Mouse (Mus musculus): ENCODE measurements at regions not wholly inside any gene's neighbourhood (a gene's known extent, or its start where the extent isn't known, plus 50 kb on each side); places are given as distances from the start of the nearest gene placed in this dataset.

- DNase-seq (ENCODE audit: low spot score), result no peak
- H3K4me2 ChIP-seq (ENCODE audit: low read length), result no peak overlapping the region
- no peak for ATAC-seq (replicated peaks; ENCODE audit: low FRiP score, low TSS enrichment, low read depth)
- no peaks in the 10 kb centered on the region for H3K36me3 ChIP-seq (ENCODE audit: control insufficient read depth, insufficient read depth, low read length)
- H3K27ac ChIP-seq (ENCODE audit: low read depth), result no peak overlapping the region
- 56% methylated on average over 3 of the region's 3 CpGs for WGBS
- no peak overlapping the region for H3K9ac ChIP-seq (ENCODE audit: low read length)
- no peak overlapping the region for H3K4me3 ChIP-seq (ENCODE audit: low read depth, low read length)
- no peaks in the 10 kb centered on the region for H3K4me1 ChIP-seq (replicated peaks; ENCODE audit: control insufficient read depth, insufficient read depth, low read length)
- H3K27me3 ChIP-seq (replicated peaks; ENCODE audit: control insufficient read depth, insufficient read depth, low read length), result no peaks in the 10 kb centered on the region
- H3K9me3 ChIP-seq (ENCODE audit: control insufficient read depth, low read length), result no peaks in the 10 kb centered on the region
Observed at GRCm38 (mm10) chr7:75923951-75924467, 75.9 kb downstream of the Klhl25 start.

- H3K36me3 ChIP-seq (ENCODE audit: control insufficient read depth, insufficient read depth, low read length), result no peaks in the 10 kb centered on the region
- no peak overlapping the region for H3K27ac ChIP-seq (ENCODE audit: low read depth)
- H3K4me2 ChIP-seq (ENCODE audit: low read length), result no peak overlapping the region
- H3K27me3 ChIP-seq (replicated peaks; ENCODE audit: control insufficient read depth, insufficient read depth, low read length), result no peaks in the 10 kb centered on the region
- 19% methylated on average over 4 of the region's 4 CpGs for WGBS
- no peak overlapping the region for H3K4me3 ChIP-seq (ENCODE audit: low read depth, low read length)
- DNase-seq (ENCODE audit: low spot score), result no peak
- no peaks in the 10 kb centered on the region for H3K9me3 ChIP-seq (ENCODE audit: control insufficient read depth, low read length)
- H3K4me1 ChIP-seq (replicated peaks; ENCODE audit: control insufficient read depth, insufficient read depth, low read length), result no peaks in the 10 kb centered on the region
- no peak overlapping the region for H3K9ac ChIP-seq (ENCODE audit: low read length)
- no peak for ATAC-seq (replicated peaks; ENCODE audit: low FRiP score, low TSS enrichment, low read depth)
Observed at GRCm38 (mm10) chr7:75927537-75927936, 79.4 kb downstream of the Klhl25 start.

GRCm38 (mm10) chr7:75943844-75944243 lies 95.7 kb downstream of the Klhl25 start:
- WGBS, result 76% methylated on average over 3 of the region's 3 CpGs
- Histone ChIP-seq H3K9me3 (ENCODE audit: control insufficient read depth, low read length) (no peaks in the 10 kb centered on the region), H3K4me3 (ENCODE audit: low read depth, low read length) (no peak overlapping the region), H3K4me1 (replicated peaks; ENCODE audit: control insufficient read depth, insufficient read depth, low read length) (no peaks in the 10 kb centered on the region), H3K36me3 (ENCODE audit: control insufficient read depth, insufficient read depth, low read length) (no peaks in the 10 kb centered on the region), H3K27me3 (replicated peaks; ENCODE audit: control insufficient read depth, insufficient read depth, low read length) (no peaks in the 10 kb centered on the region), H3K27ac (ENCODE audit: low read depth) (no peak overlapping the region), H3K9ac (ENCODE audit: low read length) (no peak overlapping the region), H3K4me2 (ENCODE audit: low read length) (no peak overlapping the region)
- DNase-seq (ENCODE audit: low spot score) (no peak), ATAC-seq (replicated peaks; ENCODE audit: low FRiP score, low TSS enrichment, low read depth) (no peak)

- ATAC-seq (replicated peaks; ENCODE audit: low FRiP score, low TSS enrichment, low read depth), result no peak
- 74% methylated on average over 9 of the region's 9 CpGs for WGBS
- no peak overlapping the region for H3K4me2 ChIP-seq (ENCODE audit: low read length)
Observed at GRCm38 (mm10) chr7:75955671-75956070, 107.6 kb downstream of the Klhl25 start.

GRCm38 (mm10) chr7:75957366-75957765 lies 109.3 kb downstream of the Klhl25 start:
- H3K9ac ChIP-seq (ENCODE audit: low read length), result no peak overlapping the region
- ATAC-seq (replicated peaks; ENCODE audit: low FRiP score, low TSS enrichment, low read depth) (no peak), DNase-seq (ENCODE audit: low spot score) (no peak)

More at GRCm38 (mm10) chr7:75955671-75956070, 107.6 kb downstream of the Klhl25 start:
- no peak overlapping the region for H3K27ac ChIP-seq (ENCODE audit: low read depth)
- H3K36me3 ChIP-seq (ENCODE audit: control insufficient read depth, insufficient read depth, low read length), result no peaks in the 10 kb centered on the region
- H3K9me3 ChIP-seq (ENCODE audit: control insufficient read depth, low read length), result no peaks in the 10 kb centered on the region
- H3K4me1 ChIP-seq (replicated peaks; ENCODE audit: control insufficient read depth, insufficient read depth, low read length), result no peaks in the 10 kb centered on the region
- H3K27me3 ChIP-seq (replicated peaks; ENCODE audit: control insufficient read depth, insufficient read depth, low read length), result no peaks in the 10 kb centered on the region
- no peak overlapping the region for H3K9ac ChIP-seq (ENCODE audit: low read length)
- no peak overlapping the region for H3K4me3 ChIP-seq (ENCODE audit: low read depth, low read length)
- no peak for DNase-seq (ENCODE audit: low spot score)

GRCm38 (mm10) chr7:75959903-75960620 lies 112.0 kb downstream of the Klhl25 start:
- 86% methylated on average over 14 of the region's 14 CpGs for WGBS
- no peak for ATAC-seq (replicated peaks; ENCODE audit: low FRiP score, low TSS enrichment, low read depth)
- no peak for DNase-seq (ENCODE audit: low spot score)
- H3K27ac ChIP-seq (ENCODE audit: low read depth), result no peak overlapping the region
- H3K36me3 ChIP-seq (ENCODE audit: control insufficient read depth, insufficient read depth, low read length), result no peaks in the 10 kb centered on the region
- no peak overlapping the region for H3K4me2 ChIP-seq (ENCODE audit: low read length)
- no peaks in the 10 kb centered on the region for H3K9me3 ChIP-seq (ENCODE audit: control insufficient read depth, low read length)
- no peak overlapping the region for H3K9ac ChIP-seq (ENCODE audit: low read length)
- H3K4me1 ChIP-seq (replicated peaks; ENCODE audit: control insufficient read depth, insufficient read depth, low read length), result no peaks in the 10 kb centered on the region
- H3K4me3 ChIP-seq (ENCODE audit: low read depth, low read length), result no peak overlapping the region
- H3K27me3 ChIP-seq (replicated peaks; ENCODE audit: control insufficient read depth, insufficient read depth, low read length), result no peaks in the 10 kb centered on the region

More at GRCm38 (mm10) chr7:75957366-75957765, 109.3 kb downstream of the Klhl25 start:
- Histone ChIP-seq H3K9me3 (ENCODE audit: control insufficient read depth, low read length) (no peaks in the 10 kb centered on the region), H3K27ac (ENCODE audit: low read depth) (no peak overlapping the region), H3K4me3 (ENCODE audit: low read depth, low read length) (no peak overlapping the region), H3K4me2 (ENCODE audit: low read length) (no peak overlapping the region), H3K27me3 (replicated peaks; ENCODE audit: control insufficient read depth, insufficient read depth, low read length) (no peaks in the 10 kb centered on the region), H3K4me1 (replicated peaks; ENCODE audit: control insufficient read depth, insufficient read depth, low read length) (no peaks in the 10 kb centered on the region), H3K36me3 (ENCODE audit: control insufficient read depth, insufficient read depth, low read length) (no peaks in the 10 kb centered on the region)
- 83% methylated on average over 5 of the region's 5 CpGs for WGBS

- 86% methylated on average over 5 of the region's 5 CpGs for WGBS
- Histone ChIP-seq H3K27me3 (replicated peaks; ENCODE audit: control insufficient read depth, insufficient read depth, low read length) (no peaks in the 10 kb centered on the region), H3K4me3 (ENCODE audit: low read depth, low read length) (no peak overlapping the region), H3K36me3 (ENCODE audit: control insufficient read depth, insufficient read depth, low read length) (no peaks in the 10 kb centered on the region), H3K9me3 (ENCODE audit: control insufficient read depth, low read length) (no peaks in the 10 kb centered on the region), H3K27ac (ENCODE audit: low read depth) (no peak overlapping the region), H3K4me2 (ENCODE audit: low read length) (no peak overlapping the region), H3K9ac (ENCODE audit: low read length) (no peak overlapping the region), H3K4me1 (replicated peaks; ENCODE audit: control insufficient read depth, insufficient read depth, low read length) (no peaks in the 10 kb centered on the region)
- DNase-seq (ENCODE audit: low spot score), result no peak
- no peak for ATAC-seq (replicated peaks; ENCODE audit: low FRiP score, low TSS enrichment, low read depth)
Observed at GRCm38 (mm10) chr7:75968177-75968576, 120.1 kb downstream of the Klhl25 start.

- H3K36me3 ChIP-seq (ENCODE audit: control insufficient read depth, insufficient read depth, low read length), result no peaks in the 10 kb centered on the region
- DNase-seq (ENCODE audit: low spot score), result no peak
- no peaks in the 10 kb centered on the region for H3K4me1 ChIP-seq (replicated peaks; ENCODE audit: control insufficient read depth, insufficient read depth, low read length)
- no peak for ATAC-seq (replicated peaks; ENCODE audit: low FRiP score, low TSS enrichment, low read depth)
- no peak overlapping the region for H3K9ac ChIP-seq (ENCODE audit: low read length)
- H3K4me2 ChIP-seq (ENCODE audit: low read length), result no peak overlapping the region
- no peaks in the 10 kb centered on the region for H3K27me3 ChIP-seq (replicated peaks; ENCODE audit: control insufficient read depth, insufficient read depth, low read length)
- 81% methylated on average over 7 of the region's 7 CpGs for WGBS
- no peak overlapping the region for H3K4me3 ChIP-seq (ENCODE audit: low read depth, low read length)
- H3K9me3 ChIP-seq (ENCODE audit: control insufficient read depth, low read length), result no peaks in the 10 kb centered on the region
- H3K27ac ChIP-seq (ENCODE audit: low read depth), result no peak overlapping the region
Observed at GRCm38 (mm10) chr7:75970914-75971313, 122.8 kb downstream of the Klhl25 start.

GRCm38 (mm10) chr7:75971706-75972105 lies 123.6 kb downstream of the Klhl25 start:
- no peaks in the 10 kb centered on the region for H3K36me3 ChIP-seq (ENCODE audit: control insufficient read depth, insufficient read depth, low read length)
- no peaks in the 10 kb centered on the region for H3K27me3 ChIP-seq (replicated peaks; ENCODE audit: control insufficient read depth, insufficient read depth, low read length)
- no peaks in the 10 kb centered on the region for H3K9me3 ChIP-seq (ENCODE audit: control insufficient read depth, low read length)
- H3K4me1 ChIP-seq (replicated peaks; ENCODE audit: control insufficient read depth, insufficient read depth, low read length), result no peaks in the 10 kb centered on the region
- H3K4me3 ChIP-seq (ENCODE audit: low read depth, low read length), result no peak overlapping the region
- no peak overlapping the region for H3K9ac ChIP-seq (ENCODE audit: low read length)
- ATAC-seq (replicated peaks; ENCODE audit: low FRiP score, low TSS enrichment, low read depth) (no peak), DNase-seq (ENCODE audit: low spot score) (no peak)
- H3K4me2 ChIP-seq (ENCODE audit: low read length), result no peak overlapping the region
- H3K27ac ChIP-seq (ENCODE audit: low read depth), result no peak overlapping the region
- WGBS, result 90% methylated on average over 3 of the region's 3 CpGs

Data from intestine, embryonic 14.5 days (tissue).